28 mouse cellular contexts compared by ENCODE assay signal in the genomic region with DNA sequence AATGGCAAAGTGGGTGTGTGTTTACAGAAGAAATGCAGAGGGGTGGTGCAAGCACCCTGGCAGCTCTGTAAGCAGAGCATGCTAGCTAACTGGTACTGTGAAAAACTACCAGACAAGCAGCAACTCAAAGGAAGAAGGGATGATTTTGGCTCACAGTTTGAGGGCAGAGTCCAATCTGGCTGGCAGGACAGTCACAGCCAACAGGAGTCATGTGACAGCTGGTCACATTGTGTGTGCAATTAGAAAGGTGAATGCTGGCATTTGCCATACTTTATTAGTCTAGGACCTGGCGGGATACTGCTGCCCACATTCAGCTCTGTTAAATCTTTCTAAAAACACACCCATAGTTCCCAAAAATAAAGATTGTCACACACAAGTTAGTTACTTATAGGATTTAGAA.
DNase-seq lines count a peak whose midpoint lies in the region; ATAC-seq lines count a peak whose summit lies in the region.
"Had no signal": no experiment of that assay in that cellular context is flagged by ENCODE, and none has a peak within 500 bp of the region (broad histone marks: within the 10 kb centered on the region; RNA-seq: fewer than 3 reads in every experiment).

No protein-coding gene starts in this region.

- no peaks in the 10 kb centered on the region for H3K27me3 ChIP-seq in kidney, embryonic 15.5 days
- H3K27me3 ChIP-seq: heart, embryonic 15.5 days; liver, embryonic 12.5 days had no signal

- H3K4me3 ChIP-seq in kidney, embryonic 15.5 days (replicated peaks), result no peak overlapping the region
- H3K4me3 ChIP-seq: heart, embryonic 10.5 days; heart, embryonic 15.5 days; liver, embryonic 12.5 days had no signal

- H3K4me1 ChIP-seq in kidney, embryonic 15.5 days, result no peaks in the 10 kb centered on the region
- H3K4me1 ChIP-seq: heart, embryonic 10.5 days; heart, embryonic 15.5 days; liver, embryonic 12.5 days had no signal

- no peaks in the 10 kb centered on the region for H3K36me3 ChIP-seq in kidney, embryonic 15.5 days
- H3K36me3 ChIP-seq: G1E; heart, embryonic 10.5 days; heart, embryonic 15.5 days; liver, embryonic 12.5 days had no signal

- no peak overlapping the region for H3K27ac ChIP-seq in kidney, embryonic 15.5 days
- H3K27ac ChIP-seq: heart, embryonic 10.5 days; heart, embryonic 15.5 days; hindbrain, postnatal 0 days; kidney, postnatal 0 days; liver, embryonic 12.5 days; macrophage had no signal

- no peak for ATAC-seq in kidney, embryonic 15.5 days (replicated peaks; ENCODE audit: low FRiP score)
- ATAC-seq: forebrain, embryonic 14.5 days; hindbrain, postnatal 0 days; liver, embryonic 12.5 days; lung, postnatal 0 days had no signal

- H3K9ac ChIP-seq in kidney, embryonic 15.5 days, result no peak overlapping the region
- H3K9ac ChIP-seq: heart, embryonic 15.5 days; liver, embryonic 12.5 days had no signal

- H3K9me3 ChIP-seq in kidney, embryonic 15.5 days (replicated peaks), result no peaks in the 10 kb centered on the region
- H3K9me3 ChIP-seq: heart, embryonic 10.5 days; heart, embryonic 15.5 days; liver, embryonic 12.5 days had no signal

- DNase-seq in cerebellum, postnatal 14 days, result peak; percentile 2 to 9
- DNase-seq in cerebellum, adult 9-10 months, result no peak
- peak; percentile 74 to 82 for DNase-seq in kidney, adult 8-10 months
- peak; percentile 87 for DNase-seq in kidney, adult 9 months
- DNase-seq in large intestine, adult 2 months (ENCODE audit: low read depth, low spot score), result peak; percentile 83
- DNase-seq in T-cell, adult 2 months (ENCODE audit: low spot score), result no peak
- DNase-seq in lung, postnatal 4 days, result no peak
- DNase-seq: adrenal gland, postnatal 10 days; cerebellum, adult 11 months; gastrocnemius, postnatal 25 days; heart, adult 11 months; layer of hippocampus, postnatal 36 days; lung, adult 18-20 months; midbrain, embryonic 14.5 days; retina, postnatal 1 day; right cerebral cortex, postnatal 14 days; thymus, adult 18-20 months; thymus, postnatal 25 days had no signal

- H3K4me2 ChIP-seq in kidney, embryonic 15.5 days, result no peak overlapping the region
- H3K4me2 ChIP-seq: heart, embryonic 15.5 days; liver, embryonic 12.5 days had no signal

- 86% methylated on average over 1 of the region's 1 CpGs for whole genome bisulfite sequencing in kidney, embryonic 15.5 days
- 32% methylated on average over 1 of the region's 1 CpGs for WGBS in large intestine, adult 2 months

Comparison
In these comparisons a context has a peak if more than half of its experiments do, and no peak if none do; other contexts are left out.
1. DNase-seq: peak in cerebellum, postnatal 14 days (2 of 2), kidney, adult 8-10 months (2 of 2), kidney, adult 9 months (single experiment) and large intestine, adult 2 months (single experiment); none in cerebellum, adult 9-10 months (single experiment), T-cell, adult 2 months (single experiment) and lung, postnatal 4 days (0 of 2).